Mouse (Mus musculus) heart, postnatal 0 days (tissue): Measurements from ENCODE around the gene Fkbp5. TPM values are rescaled to one million over a fixed set of nuclear protein-coding genes. Genes with fewer than 3 reads are reported as not detected.
"Not testable (repeated sequence)": the region's sequence is repeated elsewhere in the genome, so short reads cannot be mapped to it uniquely, and the experiment has no call there.

Source experiments
- ATAC-seq: fragments of 200-750 bp; cut with Nextera tagmentation; 2 replicates; pipeline ENCODE4 v1.8.0; 2017; ENCODE audit warnings: low read depth, moderate number of reproducible peaks, moderate library complexity; ENCODE audit not compliant: insufficient read depth
- DNase-seq: peaks from one replicate; pipeline ENCODE4 v3.0.0-alpha.2; 2016; ENCODE audit warnings: low spot score
- H3K27ac ChIP-seq: fragments of 300-500 bp; sonication (generic); 2 replicates; pipeline ENCODE4 v1.5.1; 2014; ENCODE audit warnings: low read depth, mild to moderate bottlenecking
- H3K27me3 ChIP-seq: fragments of 300-500 bp; sonication (generic); 2 replicates; pipeline ENCODE4 v1.6.1; 2014; ENCODE audit warnings: low read length, mixed read lengths; ENCODE audit not compliant: control insufficient read depth, insufficient read depth
- H3K36me3 ChIP-seq: fragments of 300-500 bp; sonication (generic); replicated peaks from 2 replicates; pipeline ENCODE4 v1.6.1; 2014; ENCODE audit warnings: low read length, mixed read lengths; ENCODE audit not compliant: control insufficient read depth, insufficient read depth
- H3K4me1 ChIP-seq: fragments of 300-500 bp; sonication (generic); 2 replicates; pipeline ENCODE4 v1.6.1; 2014; ENCODE audit warnings: antibody characterized with exemption; ENCODE audit not compliant: control insufficient read depth, insufficient read depth
- H3K4me2 ChIP-seq: fragments of 300-500 bp; sonication (generic); 2 replicates; pipeline ENCODE4 v1.6.1; 2014; ENCODE audit warnings: low read depth, mild to moderate bottlenecking, low read length, moderate library complexity
- H3K4me3 ChIP-seq: fragments of 300-500 bp; sonication (generic); 2 replicates; pipeline ENCODE4 v1.5.1; 2014; ENCODE audit warnings: low read depth, low read length
- H3K9ac ChIP-seq: fragments of 300-500 bp; sonication (generic); replicated peaks from 2 replicates; pipeline ENCODE4 v1.6.1; 2014; ENCODE audit warnings: low read depth, low read length, mixed read lengths
- H3K9me3 ChIP-seq: fragments of 300-500 bp; sonication (generic); replicated peaks from 2 replicates; pipeline ENCODE4 v1.6.1; 2016; ENCODE audit warnings: low read length; ENCODE audit not compliant: control insufficient read depth
- CTCF ChIP-seq: IDR thresholded peaks from 2 replicates; pipeline ENCODE4 v1.5.1; 2016; ENCODE audit warnings: antibody characterized with exemption, control low read depth, low read depth
- EP300 ChIP-seq: IDR thresholded peaks from 2 replicates; pipeline ENCODE4 v1.6.1; 2016; ENCODE audit warnings: antibody characterized with exemption, low read depth
- WGBS: fragments of 180-500 bp; shearing (Covaris S2); extraction: QIAGEN DNeasy Blood & Tissue Kit; methylation state at CpG from one replicate; pipeline ENCODE4 v1.1.7; 2014; 5-methylcytosine and 5-hydroxymethylcytosine counted together
- polyA plus RNA-seq: library from polyadenylated mRNA; unstranded; fragments of >200 nt; fragmentation: Nextera tagmentation; extraction: Ambion mirVana; gene quantifications from 2 replicates; pipeline ENCODE4 v1.2.1, GENCODE M21; 2015
- total RNA-seq: library from RNA; depleted of rRNA; stranded (reverse); fragments of >200 nt; gene quantifications from 2 replicates; pipeline ENCODE4 v1.2.3, GENCODE M21; 2014; ENCODE audit warnings: low replicate concordance

Gene Fkbp5
- total and polyA plus RNA-seq, 2 experiments from 2014 or later: 8.3 to 19.4 TPM

DNA sequence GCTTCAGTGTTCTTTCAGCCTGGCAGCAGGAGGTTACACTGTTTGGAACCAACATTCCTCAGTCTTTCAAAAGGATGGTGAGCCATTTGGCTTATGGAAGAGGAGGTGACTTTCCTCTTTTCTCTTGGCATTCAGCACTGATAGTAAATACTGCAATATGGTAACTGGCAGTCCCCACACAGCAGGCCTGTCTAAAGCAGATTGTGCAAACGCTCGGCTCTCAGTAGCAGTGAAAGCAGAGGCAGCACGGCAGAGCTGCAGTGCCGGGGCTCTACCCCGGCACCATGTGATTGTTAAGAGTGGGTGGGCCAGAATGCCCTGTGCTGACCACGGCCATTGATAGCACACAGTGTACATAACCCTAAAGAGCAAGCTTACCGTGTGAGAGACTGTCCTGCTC is 110.9 kb downstream of the Fkbp5 start:
- DNase-seq: no peak
- no peak overlapping the region for H3K27ac ChIP-seq
- H3K27me3 ChIP-seq: no peaks in the 10 kb centered on the region
- no peaks in the 10 kb centered on the region for H3K4me1 ChIP-seq
- H3K4me3 ChIP-seq: no peak overlapping the region
- 86% methylated on average over 7 of the region's 7 CpGs for WGBS
- no peak for ATAC-seq
- H3K9ac ChIP-seq: no peak overlapping the region
- H3K4me2 ChIP-seq: no peak overlapping the region
- no peaks in the 10 kb centered on the region for H3K9me3 ChIP-seq
- TF ChIP-seq CTCF (no peak), EP300 (no peak)
- H3K36me3 ChIP-seq: peaks cover 33% of the 10 kb centered on the region

DNA sequence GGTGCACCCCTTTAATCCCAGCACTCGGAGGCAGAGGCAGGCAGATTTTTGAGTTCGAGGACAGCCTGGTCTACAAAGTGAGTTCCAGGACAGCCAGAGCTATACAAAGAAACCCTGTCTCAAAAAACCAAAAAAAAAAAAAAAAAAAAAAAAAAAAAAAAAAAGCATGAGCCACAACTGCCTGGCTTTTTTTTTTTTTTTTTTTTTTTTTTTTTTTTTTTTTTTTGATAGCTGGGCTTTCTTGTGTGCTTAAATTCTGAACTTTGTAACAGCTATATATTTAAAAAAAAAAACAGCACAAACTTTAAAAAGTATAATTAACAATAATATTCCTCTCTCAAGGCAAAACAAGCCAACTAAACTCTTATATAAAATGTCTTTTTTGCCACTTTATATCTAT is 112.6 kb downstream of the Fkbp5 start:
- not testable (repeated sequence) for H3K27me3 ChIP-seq, H3K9ac ChIP-seq, H3K4me3 ChIP-seq, H3K4me2 ChIP-seq, H3K27ac ChIP-seq, ATAC-seq, H3K4me1 ChIP-seq, H3K9me3 ChIP-seq, DNase-seq
- 99% methylated on average over 2 of the region's 2 CpGs for WGBS
- peaks cover 41% of the 10 kb centered on the region for H3K36me3 ChIP-seq

DNA sequence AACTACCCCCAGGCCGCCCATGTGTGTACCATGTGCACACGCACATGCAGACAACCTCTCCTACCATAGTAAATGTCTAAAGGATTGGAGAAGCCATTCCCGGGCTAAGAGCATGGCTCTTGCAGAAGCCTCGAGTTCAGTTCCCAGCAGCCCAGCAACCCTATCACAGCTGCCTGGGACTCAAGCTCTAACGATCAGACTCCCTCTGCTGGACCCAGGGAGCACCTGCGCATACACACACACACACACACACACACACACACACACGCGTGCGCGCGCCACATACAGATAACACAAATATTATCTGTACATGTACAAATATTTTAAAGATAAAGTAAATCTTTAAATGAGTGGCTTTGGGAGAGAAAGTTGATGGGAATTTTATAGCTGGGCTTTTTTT is 113.0 kb downstream of the Fkbp5 start:
- no peak overlapping the region for H3K9ac ChIP-seq
- WGBS: 98% methylated on average over 11 of the region's 11 CpGs
- no peak overlapping the region for H3K27ac ChIP-seq
- TF ChIP-seq CTCF: no peak
- no peak for TF ChIP-seq EP300
- H3K4me1 ChIP-seq: no peaks in the 10 kb centered on the region
- ATAC-seq (no peak), DNase-seq (no peak)
- peaks cover 45% of the 10 kb centered on the region for H3K36me3 ChIP-seq
- no peaks in the 10 kb centered on the region for H3K27me3 ChIP-seq
- no peaks in the 10 kb centered on the region for H3K9me3 ChIP-seq
- no peak overlapping the region for H3K4me2 ChIP-seq
- no peak overlapping the region for H3K4me3 ChIP-seq

DNA sequence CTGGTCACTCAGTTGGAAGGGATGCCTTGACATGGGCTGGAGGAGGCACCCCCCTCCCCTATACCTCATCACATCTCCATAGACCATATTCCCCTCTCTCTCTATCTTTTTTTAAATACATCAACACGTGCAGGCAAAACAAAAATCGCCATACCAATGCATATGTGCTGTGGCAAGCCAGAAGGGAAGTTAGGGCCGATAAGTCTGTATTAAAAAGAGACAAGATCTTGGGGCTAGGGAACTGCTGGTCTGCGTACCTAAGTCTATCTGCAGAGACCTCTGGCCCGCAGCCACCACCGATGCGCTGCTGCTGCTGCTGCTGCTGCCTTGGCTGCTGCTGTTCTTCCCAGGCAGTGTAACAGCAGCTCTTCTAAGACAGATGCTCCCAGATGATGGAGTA is 122.3 kb downstream of the Fkbp5 start:
- WGBS: 69% methylated on average over 7 of the region's 7 CpGs
- H3K9me3 ChIP-seq: no peaks in the 10 kb centered on the region
- TF ChIP-seq EP300 (no peak), CTCF (no peak)
- no peaks in the 10 kb centered on the region for H3K27me3 ChIP-seq
- no peak overlapping the region for H3K27ac ChIP-seq
- ATAC-seq (no peak), DNase-seq (no peak)
- peaks cover 25% of the 10 kb centered on the region for H3K36me3 ChIP-seq
- H3K4me2 ChIP-seq: no peak overlapping the region
- no peak overlapping the region for H3K9ac ChIP-seq
- H3K4me3 ChIP-seq: no peak overlapping the region
- H3K4me1 ChIP-seq: no peaks in the 10 kb centered on the region

DNA sequence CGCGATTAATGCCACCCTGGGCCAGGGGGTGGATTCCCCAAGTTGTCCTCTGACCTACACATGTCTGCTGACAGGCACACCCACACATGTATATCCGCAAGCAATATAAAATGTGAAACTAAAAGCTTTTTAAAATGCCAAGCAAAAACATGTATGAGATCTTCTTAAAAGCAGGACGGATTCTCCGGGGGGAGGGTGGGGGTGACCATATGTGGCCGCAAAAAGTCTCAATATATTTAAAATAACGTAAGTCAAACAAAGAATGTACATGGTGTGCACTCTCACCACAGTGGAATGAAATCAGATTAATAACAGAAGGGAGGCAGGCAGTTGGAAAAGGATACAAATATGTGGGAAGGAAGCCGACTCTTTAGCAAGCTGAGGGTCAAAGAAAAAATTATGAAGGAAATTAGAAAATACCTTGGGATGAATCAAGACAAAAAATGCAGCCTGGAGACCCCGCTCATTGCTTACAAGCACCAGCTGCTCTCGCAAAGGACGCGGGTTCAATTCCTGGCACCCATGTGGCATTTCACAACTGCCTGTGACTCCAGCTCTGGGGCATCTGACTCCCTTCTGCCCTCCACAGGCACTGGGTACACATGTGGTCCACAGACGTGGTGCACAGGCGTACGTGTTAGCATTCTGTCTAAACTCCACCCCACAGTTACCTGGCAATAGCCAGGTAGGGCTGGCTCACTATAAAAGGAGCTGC is 123.1 kb downstream of the Fkbp5 start:
- Histone ChIP-seq H3K9me3 (no peaks in the 10 kb centered on the region), H3K9ac (no peak overlapping the region), H3K4me1 (no peaks in the 10 kb centered on the region), H3K36me3 (peaks cover 17% of the 10 kb centered on the region; the same call in 1 of the 2 replicates), H3K4me2 (no peak overlapping the region), H3K27me3 (no peaks in the 10 kb centered on the region), H3K27ac (no peak overlapping the region), H3K4me3 (no peak overlapping the region)
- ATAC-seq (no peak), DNase-seq (no peak)
- TF ChIP-seq EP300 (no peak), CTCF (no peak)
- WGBS: 77% methylated on average over 15 of the region's 15 CpGs
